Mouse (Mus musculus): Measurements from ENCODE around the gene Unc13d. TPM values are rescaled to one million over a fixed set of nuclear protein-coding genes. Genes with fewer than 3 reads are reported as not detected.

The Unc13d gene
- polyA plus RNA-seq, 1 experiment = 235 TPM

DNA sequence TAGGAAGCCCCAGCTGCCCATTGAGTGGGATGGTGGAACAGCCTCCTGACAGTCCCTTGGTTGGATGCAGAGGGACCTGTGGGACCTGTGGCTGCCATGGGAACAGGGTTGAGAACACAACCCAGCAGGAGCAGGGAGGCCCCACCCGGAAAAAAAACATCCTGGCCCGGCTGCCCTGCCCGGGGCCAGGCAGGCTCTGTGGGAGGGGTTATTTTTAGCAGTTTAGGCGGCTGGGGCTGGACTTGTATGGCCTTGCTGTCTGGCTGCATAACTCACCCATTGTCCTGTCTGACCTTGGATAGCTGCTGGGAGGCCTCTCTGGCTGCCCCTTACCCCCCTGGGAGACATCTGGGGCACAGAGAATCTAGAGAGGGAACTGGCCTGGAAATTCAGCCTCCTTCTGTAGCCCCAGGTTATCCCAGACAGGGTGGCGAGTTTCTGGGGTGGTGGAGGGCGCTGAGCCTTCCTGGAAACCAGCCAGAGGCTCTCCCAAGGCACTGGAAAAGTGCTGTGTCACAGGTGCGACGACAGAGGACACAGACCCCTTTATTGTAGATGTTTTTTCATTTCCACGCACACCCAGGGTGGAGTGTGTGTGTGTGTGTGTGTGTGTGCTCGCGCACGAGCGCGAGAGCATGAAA, 26.4 kb upstream of the Unc13d start:
- TF ChIP-seq GATA1 (IDR thresholded peaks at IDR 0.05; ENCODE audit: low read length) = no peak

DNA sequence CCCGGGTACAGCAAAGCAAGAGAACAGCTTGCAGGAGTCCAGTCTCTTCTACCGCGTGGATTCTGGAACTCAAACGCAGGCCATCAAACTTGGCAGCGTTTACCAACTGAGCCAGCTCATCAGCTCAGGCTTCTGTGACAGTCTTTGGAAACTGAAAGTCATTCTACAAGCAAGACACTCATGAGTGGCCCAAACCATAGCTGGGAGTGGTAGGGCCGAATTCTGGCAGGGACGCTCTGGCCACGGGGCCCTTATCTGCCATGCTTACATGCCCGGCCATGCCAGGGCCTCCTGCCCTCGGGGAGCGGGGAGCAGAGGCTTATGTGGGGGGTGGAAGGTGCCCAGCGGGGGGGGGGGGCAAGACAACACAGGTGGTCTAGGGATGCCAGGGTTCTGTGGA, 25.8 kb upstream of the Unc13d start:
- TF ChIP-seq GATA1 (IDR thresholded peaks at IDR 0.05; ENCODE audit: low read length) = no peak

DNA sequence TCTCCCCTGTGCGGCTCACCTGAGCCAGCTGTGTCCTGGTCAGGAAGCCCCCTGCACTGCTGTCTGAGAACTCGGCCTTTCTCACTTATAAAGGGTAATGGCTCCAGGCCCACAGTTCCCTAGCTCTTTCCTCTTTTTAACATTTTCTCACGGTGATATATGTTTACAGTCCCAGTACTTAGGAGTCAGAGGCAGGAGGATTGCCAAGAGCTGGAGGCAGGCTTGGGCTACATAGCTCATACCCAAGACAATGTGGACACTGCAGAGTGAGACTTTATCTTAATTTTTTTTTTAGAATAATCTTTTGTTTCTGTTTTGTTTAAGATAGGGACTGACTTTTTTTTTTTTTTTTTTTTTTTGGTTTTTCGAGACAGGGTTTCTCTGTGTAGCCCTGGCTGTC, 24.7 kb upstream of the Unc13d start:
- no peak for TF ChIP-seq GATA1 (IDR thresholded peaks at IDR 0.05; ENCODE audit: low read length)

DNA sequence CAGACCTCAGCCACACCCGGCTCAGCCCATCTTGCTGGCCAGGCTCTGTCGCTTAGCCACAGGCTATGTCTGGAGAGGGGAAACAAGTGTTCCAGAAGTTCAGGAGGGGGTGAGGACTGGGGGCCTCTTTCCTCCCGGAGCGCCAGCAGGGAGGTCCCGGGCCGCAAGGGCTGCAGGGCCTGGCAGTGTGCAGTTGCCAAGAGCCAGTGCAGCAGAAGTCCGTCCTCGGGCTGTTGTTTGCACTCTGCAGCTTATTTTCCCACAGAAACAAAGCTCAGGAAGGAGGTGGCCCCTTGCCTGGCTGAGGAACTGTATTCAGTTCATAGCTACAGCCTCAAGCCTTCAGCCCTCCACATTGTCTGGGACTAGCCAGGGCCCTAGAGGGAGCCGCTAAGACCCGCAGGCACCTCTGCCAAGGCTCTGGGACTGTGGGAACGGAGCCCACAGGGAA, 24.2 kb upstream of the Unc13d start:
- TF ChIP-seq GATA1 (IDR thresholded peaks at IDR 0.05; ENCODE audit: low read length) = no peak

DNA sequence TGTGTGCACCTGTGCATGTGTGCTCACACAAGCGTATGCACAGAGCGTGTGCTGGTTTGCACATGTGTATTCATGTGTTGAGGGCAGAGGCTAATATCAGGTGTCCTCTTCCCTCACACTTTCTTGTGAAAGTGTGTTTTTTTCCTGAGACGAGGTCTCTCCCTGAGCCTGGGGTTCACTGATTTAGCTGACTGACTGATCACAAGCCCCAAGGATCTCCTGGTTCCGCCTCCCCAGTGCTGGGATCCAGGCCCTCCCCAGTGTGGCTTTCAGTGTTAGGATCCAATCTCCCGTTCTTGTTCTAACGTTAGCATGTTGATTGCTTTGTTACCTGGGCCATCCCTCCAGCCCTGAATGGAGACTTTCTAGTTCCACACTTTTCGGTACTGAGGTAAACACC, 23.1 kb upstream of the Unc13d start:
- TF ChIP-seq GATA1 (IDR thresholded peaks at IDR 0.05; ENCODE audit: low read length) = no peak

DNA sequence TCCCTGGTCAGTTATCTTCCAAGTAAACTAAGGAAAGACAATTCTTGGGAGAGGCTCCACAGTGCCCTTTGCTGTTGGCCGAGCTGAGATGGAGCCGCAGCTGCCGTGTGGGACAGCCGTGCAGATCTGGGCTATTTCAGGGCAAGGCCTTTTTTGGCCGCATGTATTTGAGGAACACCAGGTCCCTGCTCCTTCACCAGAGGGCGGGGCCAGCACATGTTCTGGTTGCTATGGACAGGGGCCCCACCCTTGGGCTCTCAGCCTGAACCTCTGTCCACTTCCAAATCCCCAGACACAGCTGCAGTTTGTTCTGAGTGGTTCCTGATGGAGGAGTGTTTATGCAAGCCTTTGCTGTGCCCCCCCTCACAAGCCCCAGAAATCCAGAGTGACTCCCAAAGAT, 22.6 kb upstream of the Unc13d start:
- TF ChIP-seq GATA1 (IDR thresholded peaks at IDR 0.05; ENCODE audit: low read length) = no peak

DNA sequence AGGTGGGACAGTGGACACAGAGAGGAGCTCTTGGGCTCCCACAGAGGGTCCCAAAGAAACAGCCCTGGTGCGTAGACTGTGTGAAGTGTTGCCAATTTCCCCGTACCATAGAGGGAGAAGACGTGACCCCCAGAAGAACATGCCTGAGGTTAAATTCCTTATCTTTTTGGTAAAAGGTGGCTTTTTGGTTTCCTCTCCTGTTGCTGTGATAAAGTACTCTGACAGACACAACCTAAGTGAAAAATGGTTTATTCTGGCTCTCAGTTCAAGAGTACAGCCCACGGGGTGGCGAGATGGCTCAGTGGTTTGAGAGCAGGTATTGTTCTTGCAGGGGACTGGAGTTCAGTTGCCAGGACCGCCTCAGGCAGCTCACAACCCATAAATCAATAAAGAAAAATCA, 21.7 kb upstream of the Unc13d start:
- no peak for TF ChIP-seq GATA1 (IDR thresholded peaks at IDR 0.05; ENCODE audit: low read length)

DNA sequence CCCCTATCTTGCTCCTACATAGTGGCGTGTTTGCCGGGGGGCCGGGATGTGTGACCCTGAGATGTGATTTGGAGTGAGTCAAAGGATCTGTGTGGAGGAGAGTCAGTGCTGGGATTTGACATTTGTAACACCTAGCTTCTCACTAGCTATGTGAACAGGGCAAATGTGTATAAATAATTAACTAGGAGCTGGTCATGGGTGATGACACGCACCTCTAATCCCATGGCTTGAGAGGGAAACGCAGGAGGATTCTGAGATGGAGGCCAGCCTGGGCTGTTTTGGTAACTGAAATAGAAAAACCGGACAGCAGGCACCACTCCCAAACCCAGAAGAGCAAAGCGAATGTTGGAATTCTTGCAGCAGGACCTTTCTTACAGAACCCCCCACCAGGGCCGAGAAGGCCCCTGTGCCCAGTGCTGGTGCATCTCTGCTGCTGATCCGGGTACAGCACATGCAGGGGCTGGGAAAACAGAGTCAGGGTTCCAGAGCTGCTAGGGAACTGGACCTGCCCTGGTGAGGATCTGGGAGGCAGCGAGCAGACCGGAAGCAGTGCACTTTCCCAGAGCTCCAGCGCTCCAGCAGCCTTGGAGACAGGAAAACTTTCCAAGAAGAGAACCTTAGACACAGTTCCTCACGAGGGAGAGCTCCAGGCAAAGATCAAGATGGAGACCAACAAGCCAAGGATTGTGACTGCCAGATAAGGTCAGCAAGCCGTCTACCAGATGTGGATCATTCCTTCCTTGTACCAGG, 21.1 kb upstream of the Unc13d start:
- TF ChIP-seq GATA1 (IDR thresholded peaks at IDR 0.05; ENCODE audit: low read length) = no peak

DNA sequence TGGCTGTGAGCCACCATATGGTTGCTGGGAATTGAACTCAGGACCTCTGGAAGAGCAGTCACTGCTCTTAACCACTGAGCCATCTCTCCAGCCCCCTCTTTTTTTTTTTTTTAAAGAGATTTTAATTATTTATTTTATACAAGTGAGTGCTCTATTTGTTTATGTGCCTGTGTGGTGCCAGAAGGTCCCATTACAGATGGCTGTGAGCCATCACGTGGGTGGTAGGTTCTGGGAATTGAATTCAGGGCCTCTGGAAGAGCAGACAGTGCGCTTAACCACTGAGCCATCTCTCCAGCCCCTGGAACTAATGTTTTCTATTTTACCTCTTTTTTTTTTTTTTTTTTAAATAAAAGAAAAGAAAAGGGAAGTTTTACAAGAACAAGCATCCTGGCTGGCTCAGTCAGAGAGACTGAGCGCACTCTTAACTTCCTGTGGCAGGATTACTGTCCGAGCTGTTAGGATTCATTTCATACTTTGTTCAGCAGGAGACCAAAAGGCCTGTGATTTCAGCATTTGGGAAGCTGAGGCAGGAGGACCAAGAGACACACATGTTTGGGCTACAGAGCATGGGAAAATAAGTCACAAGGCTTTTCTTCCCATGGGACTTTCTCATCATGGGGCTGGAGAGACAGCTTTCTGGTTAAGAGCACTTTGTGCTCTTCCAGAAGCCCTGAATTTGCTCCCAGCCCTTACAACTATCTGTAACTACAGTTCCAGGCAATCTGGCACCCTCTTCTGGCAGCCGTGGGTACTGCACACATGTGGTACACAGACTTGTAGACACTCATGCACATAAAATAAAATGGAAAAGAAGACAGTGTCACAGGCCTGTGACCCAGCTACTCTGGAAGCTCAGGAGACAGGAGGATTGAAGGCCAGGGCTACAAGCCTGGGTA, 18.7 kb upstream of the Unc13d start:
- no peak for TF ChIP-seq GATA1 (IDR thresholded peaks at IDR 0.05; ENCODE audit: low read length)

DNA sequence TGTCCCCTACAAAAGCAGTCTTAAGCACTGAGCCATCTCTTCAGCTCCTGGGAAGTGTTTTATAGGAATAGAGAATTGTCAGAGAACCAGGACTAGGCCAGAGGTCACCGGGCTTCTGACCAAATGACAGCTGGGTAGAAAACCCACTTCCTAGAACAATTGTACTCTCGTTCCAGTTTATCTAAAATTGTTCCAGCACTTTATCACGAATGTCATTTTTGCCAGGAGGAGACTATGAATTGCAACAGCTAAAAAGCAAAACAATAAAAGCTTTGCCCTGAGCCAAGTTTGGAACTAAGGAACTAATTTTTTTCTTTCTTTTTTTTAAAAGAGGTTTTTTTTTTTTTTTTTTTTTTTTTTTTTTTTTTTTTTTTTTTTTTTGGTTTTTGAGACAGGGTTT, 17.8 kb upstream of the Unc13d start:
- TF ChIP-seq GATA1 (IDR thresholded peaks at IDR 0.05; ENCODE audit: low read length) = no peak

DNA sequence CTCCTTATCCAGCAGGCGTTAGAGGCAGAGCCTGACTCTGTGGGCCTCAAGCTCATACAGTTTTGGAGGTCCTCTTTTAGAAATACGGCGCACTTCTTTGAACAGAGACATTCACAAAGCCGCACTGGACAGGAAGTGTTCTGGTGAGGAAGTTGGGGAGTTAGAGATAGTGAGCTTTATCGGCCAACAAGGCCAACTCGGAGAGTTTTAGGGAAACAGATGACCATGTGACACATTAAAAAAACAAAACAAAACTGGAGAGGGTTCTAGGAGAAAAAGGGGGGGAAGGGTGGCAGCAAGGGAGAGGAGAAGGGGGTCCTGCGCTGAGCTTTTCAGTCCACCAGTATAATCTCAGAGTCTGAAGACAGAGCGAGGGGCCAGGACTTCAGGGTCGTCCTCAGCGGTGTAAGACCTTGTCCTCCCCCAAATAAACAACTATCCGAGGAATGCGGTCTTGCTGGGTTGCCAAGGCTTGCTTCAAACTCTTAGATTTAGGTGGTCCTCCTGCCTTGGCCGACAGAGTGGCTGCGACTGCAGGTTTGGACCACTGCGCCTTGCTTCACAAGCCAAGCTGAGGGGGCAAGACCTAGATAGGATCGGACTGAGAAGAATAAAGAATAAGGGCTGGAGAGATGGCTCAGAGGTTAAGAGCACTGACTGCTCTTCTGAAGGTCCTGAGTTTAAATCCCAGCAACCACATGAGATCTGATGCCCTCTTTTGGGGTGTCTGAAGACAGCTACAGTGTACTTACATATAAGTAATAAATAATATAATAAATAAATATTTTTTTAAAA, 16.2 kb upstream of the Unc13d start:
- TF ChIP-seq GATA1 (IDR thresholded peaks at IDR 0.05; ENCODE audit: low read length) = no peak

DNA sequence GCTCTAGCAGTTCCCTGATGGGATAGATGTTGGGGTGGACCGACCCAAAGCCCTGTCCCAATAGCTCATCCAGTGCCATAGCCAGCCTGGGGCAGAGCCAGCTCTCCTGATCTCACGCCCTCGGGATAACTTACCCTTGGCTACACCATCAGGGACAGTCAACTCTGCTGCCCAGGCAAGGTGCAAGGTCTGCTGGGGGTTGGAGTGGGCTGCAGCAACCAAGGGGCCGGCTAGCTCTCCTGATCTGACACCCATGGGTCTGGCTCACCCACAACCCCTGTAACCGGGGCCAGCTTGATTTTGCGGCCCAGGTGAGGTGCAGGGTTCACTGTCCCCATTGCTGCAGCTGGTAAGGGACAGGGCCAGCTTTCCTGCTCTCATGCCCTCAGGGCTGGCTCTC, 13.8 kb upstream of the Unc13d start:
- no peak for TF ChIP-seq GATA1 (IDR thresholded peaks at IDR 0.05; ENCODE audit: low read length)

DNA sequence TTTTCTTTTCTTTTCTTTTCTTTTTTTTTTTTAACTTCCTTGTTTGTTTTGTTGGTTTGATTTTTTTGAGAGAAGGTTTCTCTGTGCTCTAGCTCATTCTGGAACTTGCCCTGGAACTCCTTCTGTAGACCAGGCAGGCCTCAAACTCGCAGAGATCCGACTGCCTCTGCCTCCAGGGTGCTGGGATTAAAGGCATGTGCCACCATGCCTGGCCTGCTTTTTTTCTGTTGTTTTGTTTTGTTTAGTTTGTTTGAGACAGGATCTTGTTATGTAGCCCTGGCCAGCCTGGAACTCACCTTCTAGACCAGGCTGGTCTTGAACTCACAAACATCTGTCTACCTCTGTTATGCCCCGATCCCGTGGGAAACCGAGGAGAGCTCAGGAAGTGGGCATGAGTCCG, 11.8 kb upstream of the Unc13d start:
- TF ChIP-seq GATA1 (IDR thresholded peaks at IDR 0.05; ENCODE audit: low read length) = no peak

DNA sequence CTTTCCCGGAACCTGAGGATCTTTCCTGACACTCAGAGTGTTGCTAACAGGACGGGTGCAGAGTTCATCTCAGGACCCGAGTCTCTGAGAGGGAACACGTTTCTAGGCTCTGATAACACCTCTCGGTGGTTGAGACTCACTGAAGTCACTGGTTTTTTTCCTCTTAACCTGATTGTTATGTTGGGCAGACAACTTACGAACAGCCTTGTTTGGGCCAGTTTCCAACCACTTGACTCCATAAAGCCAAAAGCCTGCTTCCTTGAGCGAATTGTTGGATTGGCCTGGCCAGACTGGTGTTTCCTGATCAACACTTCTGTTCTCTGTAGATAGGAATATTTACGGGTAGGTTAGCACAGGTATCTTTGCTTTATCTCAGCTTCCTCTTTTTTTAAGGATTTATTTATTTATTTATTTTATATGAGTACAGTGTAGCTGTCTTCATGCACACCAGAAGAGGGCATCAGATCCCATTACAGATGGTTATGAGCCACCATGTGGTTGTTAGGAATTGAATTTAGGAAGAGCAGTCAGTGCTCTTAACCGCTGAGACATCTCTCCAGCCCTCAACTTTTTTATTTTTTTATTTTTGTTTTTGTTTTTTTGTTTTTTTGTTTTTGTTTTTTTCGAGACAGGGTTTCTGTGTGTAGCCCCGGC, 11.1 kb upstream of the Unc13d start:
- TF ChIP-seq GATA1 (IDR thresholded peaks at IDR 0.05; ENCODE audit: low read length) = no peak

DNA sequence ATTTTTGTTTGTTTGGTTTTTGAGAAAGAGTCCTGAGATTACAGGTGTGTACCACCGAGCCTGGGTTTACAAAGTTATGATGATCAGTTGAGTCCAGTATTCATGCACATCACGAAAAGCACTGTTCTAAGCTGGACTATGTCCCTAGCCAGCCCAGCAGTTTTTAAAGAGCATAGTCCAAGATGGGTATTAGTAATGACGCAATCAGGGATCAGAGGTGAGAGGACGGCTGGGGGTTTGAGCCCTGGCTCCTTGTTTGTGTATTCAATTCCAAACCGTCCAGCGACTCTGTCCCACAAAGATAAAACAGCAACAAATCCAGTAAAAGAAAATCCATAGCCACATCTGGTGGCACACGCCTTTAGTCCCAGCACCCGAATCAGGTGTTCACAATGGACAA, 10.4 kb upstream of the Unc13d start:
- no peak for TF ChIP-seq GATA1 (IDR thresholded peaks at IDR 0.05; ENCODE audit: low read length)

All from G1E-ER4 (cell line).